Mouse (Mus musculus): Measurements from ENCODE around the gene Fam206a. TPM values are rescaled to one million over a fixed set of nuclear protein-coding genes. Genes with fewer than 3 reads are reported as not detected.

Gene Fam206a
- polyA plus RNA-seq, 1 experiment from 2014 or later = 15.1 TPM

DNA sequence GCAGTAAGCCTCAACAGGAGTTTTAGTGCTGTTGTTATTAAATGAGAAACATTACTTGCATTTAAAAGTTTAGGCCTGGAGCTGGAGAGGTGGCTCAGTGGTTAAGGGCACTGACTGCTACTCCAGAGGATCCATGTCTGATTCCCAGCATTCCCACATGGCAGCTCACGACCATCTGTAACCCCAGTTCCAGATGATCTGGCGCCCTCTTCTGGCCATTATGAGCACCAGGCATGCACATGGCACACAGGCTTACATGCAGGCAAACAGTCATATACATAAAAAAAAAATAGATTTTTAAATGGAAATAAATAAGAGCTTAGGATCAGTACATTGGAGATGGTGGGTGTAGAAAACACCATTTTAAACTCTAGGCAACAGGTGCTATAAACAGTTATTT, 41.8 kb downstream of the Fam206a start:
- peak; percentile 29 for TF ChIP-seq CTCF (IDR thresholded peaks at IDR 0.05)

DNA sequence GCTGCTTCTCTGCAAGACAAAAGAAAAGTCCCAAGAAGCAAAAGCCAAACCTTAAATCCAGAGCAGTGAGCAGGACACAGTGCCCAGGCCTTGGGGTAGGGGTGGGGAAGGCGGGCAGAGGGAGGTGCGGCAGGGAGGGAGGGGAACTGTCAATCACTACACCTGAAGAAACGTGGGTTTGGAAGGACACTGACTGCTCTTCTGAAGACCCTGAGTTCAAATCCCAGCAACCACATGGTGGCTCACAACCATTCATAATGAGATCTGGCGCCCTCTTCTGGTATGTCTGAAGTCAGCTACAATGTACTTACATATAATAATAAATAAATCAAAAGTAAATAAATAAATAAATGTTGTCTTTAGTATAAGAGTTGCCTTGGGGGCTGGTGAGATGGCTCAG, 42.8 kb downstream of the Fam206a start:
- DNase-seq (ENCODE audit: low read depth, low spot score) (no peak), ATAC-seq (no peak)
- CTCF ChIA-PET = interaction anchor here (1.0 to 2.0 kb wide), 2 partner anchors 11 to 16 kb away, joined by 3 to 6 read pairs; no protein-coding TSS in a partner anchor
- POLR2A ChIA-PET = interaction anchor here (0.7 kb wide), 1 partner anchor 1735 kb away, joined by 3 read pairs; no protein-coding TSS in a partner anchor
- in situ Hi-C loops (cut with MboI; ENCODE audit: low pct_unique_long_range_greater_than_20kb) = no loop called here
- no peak for TF ChIP-seq CTCF (IDR thresholded peaks at IDR 0.05)
- H3K27me3 ChIP-seq = no peaks in the 10 kb centered on the region

More for the DNA sequence above, 41.8 kb downstream of the Fam206a start:
- DNase-seq (ENCODE audit: low read depth, low spot score) (no peak), ATAC-seq (no peak)
- no peaks in the 10 kb centered on the region for H3K27me3 ChIP-seq
- ChIA-PET CTCF (interaction anchor here (1.0 to 2.0 kb wide), 3 partner anchors 10 to 18 kb away, joined by 3 to 6 read pairs (median 4); no protein-coding TSS in a partner anchor), POLR2A (no interaction called here)
- in situ Hi-C loops (cut with MboI; ENCODE audit: low pct_unique_long_range_greater_than_20kb) = no loop called here

GRCm38 (mm10) chr4:56845896-56846533, 43.9 kb downstream of the Fam206a start:
- DNase-seq (ENCODE audit: low read depth, low spot score) = no peak
- ChIA-PET POLR2A (no interaction called here), CTCF (interaction anchor here (1.0 kb wide), 1 partner anchor 17 kb away, joined by 3 read pairs; no protein-coding TSS in a partner anchor)
- no peak for TF ChIP-seq CTCF (IDR thresholded peaks at IDR 0.05)
- in situ Hi-C loops (cut with MboI; ENCODE audit: low pct_unique_long_range_greater_than_20kb) = no loop called here
- no peak for ATAC-seq
- H3K27me3 ChIP-seq = no peaks in the 10 kb centered on the region

DNA sequence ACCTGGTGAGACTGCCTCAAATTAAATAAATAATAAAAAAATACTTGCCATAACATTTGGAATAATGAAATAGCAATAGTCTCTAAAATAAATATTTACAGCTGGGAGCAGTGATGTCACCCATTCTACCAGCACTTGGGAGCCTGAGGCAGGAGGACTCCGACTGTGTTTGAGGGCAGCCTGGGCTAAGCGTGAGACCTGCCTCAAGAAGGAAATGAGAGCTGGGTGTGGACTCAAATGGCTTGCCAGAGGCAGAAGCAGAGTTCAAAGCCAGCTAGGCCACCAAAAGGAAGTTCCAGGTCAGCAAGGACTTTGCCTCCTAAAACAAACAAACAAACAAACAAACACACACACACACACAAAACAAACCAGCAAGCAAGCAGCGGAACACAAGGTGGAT, 45.3 kb downstream of the Fam206a start:
- no peak for TF ChIP-seq CTCF (IDR thresholded peaks at IDR 0.05)
- DNase-seq (ENCODE audit: low read depth, low spot score) (no peak), ATAC-seq (no peak)
- POLR2A ChIA-PET = no interaction called here
- in situ Hi-C loops (cut with MboI; ENCODE audit: low pct_unique_long_range_greater_than_20kb) = no loop called here
- H3K27me3 ChIP-seq = no peaks in the 10 kb centered on the region
- CTCF ChIA-PET = interaction anchor here (0.8 kb wide), 1 partner anchor 10 kb away, joined by 4 read pairs; no protein-coding TSS in a partner anchor

GRCm38 (mm10) chr4:56848044-56848443, 45.9 kb downstream of the Fam206a start:
- ChIA-PET POLR2A (no interaction called here), CTCF (interaction anchor here (1.4 kb wide), 1 partner anchor 23 kb away, joined by 3 read pairs; no protein-coding TSS in a partner anchor)
- no peaks in the 10 kb centered on the region for H3K27me3 ChIP-seq
- no peak for DNase-seq (ENCODE audit: low read depth, low spot score)
- TF ChIP-seq CTCF (IDR thresholded peaks at IDR 0.05) = no peak
- ATAC-seq = no peak
- in situ Hi-C loops (cut with MboI; ENCODE audit: low pct_unique_long_range_greater_than_20kb) = no loop called here

GRCm38 (mm10) chr4:56850724-56851123, 48.6 kb downstream of the Fam206a start:
- TF ChIP-seq CTCF (IDR thresholded peaks at IDR 0.05) = peak; percentile 63
- CTCF ChIA-PET = interaction anchor here (1.0 kb wide), 3 partner anchors 15 to 49 kb away, joined by 3 read pairs; no protein-coding TSS in a partner anchor
- POLR2A ChIA-PET = no interaction called here
- in situ Hi-C loops (cut with MboI; ENCODE audit: low pct_unique_long_range_greater_than_20kb) = no loop called here
- H3K27me3 ChIP-seq = no peaks in the 10 kb centered on the region
- DNase-seq (ENCODE audit: low read depth, low spot score) = no peak
- ATAC-seq = no peak

GRCm38 (mm10) chr4:56855935-56856334, 53.8 kb downstream of the Fam206a start:
- H3K27me3 ChIP-seq = no peaks in the 10 kb centered on the region
- in situ Hi-C loops (cut with MboI; ENCODE audit: low pct_unique_long_range_greater_than_20kb) = no loop called here
- TF ChIP-seq CTCF (IDR thresholded peaks at IDR 0.05) = no peak
- ATAC-seq (no peak), DNase-seq (ENCODE audit: low read depth, low spot score) (no peak)
- ChIA-PET CTCF (no interaction called here), POLR2A (no interaction called here)

DNA sequence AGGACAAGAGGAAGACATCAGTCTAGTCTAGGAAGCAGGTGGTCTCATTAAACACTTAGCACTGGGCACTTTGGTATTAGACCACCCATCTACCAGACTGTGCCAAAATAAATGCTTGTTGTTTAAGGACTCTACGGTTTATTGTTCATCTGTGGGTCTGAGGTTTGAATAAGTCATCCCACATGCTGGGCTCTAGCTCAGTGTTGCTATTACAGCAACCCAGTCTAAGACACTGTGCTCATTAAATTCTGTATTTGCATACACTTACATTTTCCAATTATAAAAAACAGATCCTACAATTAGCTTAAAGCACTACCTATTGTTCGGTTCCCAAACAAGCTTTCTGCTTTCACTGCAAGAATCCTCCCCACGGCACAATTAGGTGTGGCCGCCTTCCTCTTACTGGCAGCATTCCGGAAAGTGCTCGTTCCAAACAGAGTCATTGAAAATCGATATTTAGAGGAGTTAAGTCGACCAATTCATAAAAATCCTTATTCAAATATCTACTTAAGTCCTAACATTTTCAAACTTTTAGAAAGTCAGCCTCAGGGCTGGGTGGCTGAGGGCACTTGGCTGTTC, 54.3 kb downstream of the Fam206a start:
- in situ Hi-C loops (cut with MboI; ENCODE audit: low pct_unique_long_range_greater_than_20kb) = no loop called here
- CTCF ChIA-PET = no interaction called here
- H3K27me3 ChIP-seq = no peaks in the 10 kb centered on the region
- DNase-seq (ENCODE audit: low read depth, low spot score) = no peak
- no peak for TF ChIP-seq CTCF (IDR thresholded peaks at IDR 0.05)
- POLR2A ChIA-PET = no interaction called here
- no peak for ATAC-seq

DNA sequence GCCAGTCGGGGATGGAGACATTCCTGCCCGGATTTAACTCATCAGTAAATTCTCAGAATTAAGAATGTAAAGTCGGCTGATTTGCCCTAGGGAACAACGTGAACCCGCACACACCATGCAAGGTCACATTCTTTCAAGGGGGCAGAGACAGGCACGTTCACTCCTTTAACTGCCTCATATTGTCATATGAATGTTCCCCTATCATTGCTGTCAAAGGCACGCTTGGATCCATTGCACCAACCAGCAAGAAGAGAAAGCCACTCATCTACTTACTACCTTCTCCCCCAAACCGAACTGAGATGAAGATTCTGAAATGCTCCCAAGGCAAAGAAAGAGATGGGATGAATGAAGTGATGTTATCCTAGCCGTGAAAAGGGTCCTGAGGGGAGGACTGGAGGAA, 56.6 kb downstream of the Fam206a start:
- no peak for TF ChIP-seq CTCF (IDR thresholded peaks at IDR 0.05)
- ChIA-PET CTCF (no interaction called here), POLR2A (no interaction called here)
- in situ Hi-C loops (cut with MboI; ENCODE audit: low pct_unique_long_range_greater_than_20kb) = no loop called here
- no peaks in the 10 kb centered on the region for H3K27me3 ChIP-seq
- no peak for ATAC-seq
- no peak for DNase-seq (ENCODE audit: low read depth, low spot score)

Other genes with a start within 250 kb of the Fam206a start
- 0.05 TPM for gene Gm26657, start 62.3 kb upstream of the Fam206a start, polyA plus RNA-seq (2021)
- not detected for gene Actl7b, start 60.9 kb upstream of the Fam206a start, polyA plus RNA-seq (2021)
- gene Actl7a, start 58.9 kb upstream of the Fam206a start, polyA plus RNA-seq (2021) = not detected
- gene Elp1, start within 50 bp of the Fam206a start, polyA plus RNA-seq (2021) = 21.0 TPM
- 33.7 TPM for gene Ctnnal1, start 62.8 kb downstream of the Fam206a start, polyA plus RNA-seq (2021)
- gene Tmem245, start 145.1 kb downstream of the Fam206a start, polyA plus RNA-seq (2021) = 19.1 TPM
- not detected for gene Frrs1l, start 188.0 kb downstream of the Fam206a start, polyA plus RNA-seq (2021)

Measured in Patski (cell line).